10 mouse cellular contexts compared by ENCODE assay signal in the genomic region with DNA sequence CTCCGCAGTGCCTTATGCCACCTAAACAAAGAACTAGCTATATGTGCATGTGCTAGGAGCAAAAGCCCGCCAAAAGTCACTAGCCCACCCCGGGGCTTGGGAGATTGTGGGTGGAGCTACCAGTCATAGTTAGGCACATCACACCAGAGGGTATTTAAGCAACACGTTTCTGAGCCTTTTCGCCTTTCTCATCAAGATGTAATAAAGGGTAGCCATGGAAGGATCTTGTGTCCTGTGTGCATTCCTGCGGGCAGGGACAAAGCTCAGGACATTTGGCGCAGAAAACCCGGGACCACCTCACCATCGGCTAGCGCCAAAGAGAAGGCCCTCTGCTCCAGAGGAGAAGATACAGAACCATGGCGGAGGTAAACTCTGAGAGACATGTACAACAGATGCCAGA. TPM values are rescaled to one million over a fixed set of nuclear protein-coding genes. Genes with fewer than 3 reads are reported as not detected.
A peak's percentile ranks its signal among the peaks of the same experiment; 100 is the strongest.
DNase-seq lines count a peak whose midpoint lies in the region; ATAC-seq and TF ChIP-seq lines count a peak whose summit lies in the region.
"Had no signal": no experiment of that assay in that cellular context is flagged by ENCODE, and none has a peak within 500 bp of the region (broad histone marks: within the 10 kb centered on the region; RNA-seq: fewer than 3 reads in every experiment).

No protein-coding gene starts in this region.

- H3K4me2 ChIP-seq in heart, embryonic 16.5 days (ENCODE audit: low read depth, low read length) = peak overlapping the region; percentile 80
- peak overlapping the region; percentile 76 for H3K4me2 ChIP-seq in hindbrain, embryonic 11.5 days (replicated peaks; ENCODE audit: low read depth, low read length)

- no peaks in the 10 kb centered on the region for H3K4me1 ChIP-seq in heart, embryonic 16.5 days (ENCODE audit: control insufficient read depth, insufficient read depth, low read length)
- H3K4me1 ChIP-seq in bone marrow macrophage, adult 2 months (ENCODE audit: control insufficient read depth, insufficient read depth, low read length) = peaks cover 6% of the 10 kb centered on the region; the same call in 1 of the 2 replicates
- 0 out of 2 replicates have a peak, but pooled peaks cover 3% of the 10 kb centered on the region for H3K4me1 ChIP-seq in hindbrain, embryonic 11.5 days (replicated peaks; ENCODE audit: control insufficient read depth, insufficient read depth, low read length)

- DNase-seq in heart, adult 8-10 months (ENCODE audit: low spot score) = no peak
- DNase-seq in hindbrain, embryonic 11.5 days (ENCODE audit: low spot score) = peak; percentile 48
- DNase-seq in mesoderm, embryonic 11.5 days (ENCODE audit: low read depth, low spot score) = peak; percentile 30
- no peak for DNase-seq in layer of hippocampus, adult 11-12 months (ENCODE audit: low spot score)
- no peak for DNase-seq in left cerebral cortex, postnatal 14 days (ENCODE audit: low spot score in 2 of 2)

- H3K9ac ChIP-seq in heart, embryonic 16.5 days (ENCODE audit: low read length) = peak overlapping the region; percentile 73
- peak overlapping the region; percentile 71 for H3K9ac ChIP-seq in hindbrain, embryonic 11.5 days (ENCODE audit: low read depth, low read length)

- intact Hi-C loops in left cerebral cortex, postnatal 14 days (cut with DNase I) = loop anchor here (10.0 kb wide), 1 partner anchor 714 kb away; no protein-coding TSS in a partner anchor

- 15% methylated on average over 11 of the region's 11 CpGs for WGBS in heart, embryonic 16.5 days
- 23% methylated on average over 11 of the region's 11 CpGs for WGBS in hindbrain, embryonic 11.5 days

- H3K9me3 ChIP-seq in heart, embryonic 16.5 days (replicated peaks; ENCODE audit: control insufficient read depth, low read length) = no peaks in the 10 kb centered on the region
- no peaks in the 10 kb centered on the region for H3K9me3 ChIP-seq in hindbrain, embryonic 11.5 days (ENCODE audit: control insufficient read depth, low read length)

- no peak for TF ChIP-seq CTCF in bone marrow macrophage, adult 2 months (IDR thresholded peaks at IDR 0.05; ENCODE audit: low read depth, low read length)

- no peak for TF ChIP-seq POLR2A in bone marrow macrophage, adult 2 months (IDR thresholded peaks at IDR 0.05; ENCODE audit: borderline replicate concordance, low read depth, low read length)

- peak overlapping the region; percentile 85 for H3K4me3 ChIP-seq in heart, embryonic 16.5 days (ENCODE audit: low read length)
- peak overlapping the region; percentile 68 for H3K4me3 ChIP-seq in bone marrow macrophage, adult 2 months (ENCODE audit: insufficient read depth, low read length)
- peak overlapping the region; percentile 75 for H3K4me3 ChIP-seq in hindbrain, embryonic 11.5 days (ENCODE audit: low read depth, low read length)

- no peak overlapping the region for H3K27ac ChIP-seq in heart, embryonic 16.5 days (ENCODE audit: low read length)
- H3K27ac ChIP-seq in bone marrow macrophage, adult 2 months (ENCODE audit: insufficient read depth, low read depth, low read length) = no peak overlapping the region
- H3K27ac ChIP-seq in hindbrain, embryonic 11.5 days (ENCODE audit: low read depth, low read length) = no peak overlapping the region

- H3K36me3 ChIP-seq in heart, embryonic 16.5 days (ENCODE audit: control insufficient read depth, insufficient read depth) = no peaks in the 10 kb centered on the region
- no peaks in the 10 kb centered on the region for H3K36me3 ChIP-seq in hindbrain, embryonic 11.5 days (ENCODE audit: control insufficient read depth, insufficient read depth, low read length)

- no peak for ATAC-seq in heart, embryonic 16.5 days (replicated peaks; ENCODE audit: extremely low read depth, insufficient read depth, low FRiP score)
- ATAC-seq in hindbrain, embryonic 11.5 days (ENCODE audit: low FRiP score) = no peak
- ATAC-seq in activated CD4-positive, CD25-positive, alpha-beta regulatory T cell, adult 4 months = no peak

- H3K27me3 ChIP-seq in heart, embryonic 16.5 days (ENCODE audit: control insufficient read depth, insufficient read depth, low read length) = no peaks in the 10 kb centered on the region
- no peaks in the 10 kb centered on the region for H3K27me3 ChIP-seq in hindbrain, embryonic 11.5 days (ENCODE audit: control insufficient read depth, insufficient read depth, low read length)

RNA-seq across cellular contexts. Expression of a gene that starts 21.0 kb away (rescaled TPM):
- not detected in 2 replicates for polyA plus RNA-seq in heart, embryonic 16.5 days (2015; fragmentation: Nextera tagmentation; extraction: Ambion mirVana)
- total RNA-seq in heart, adult 8-10 months (2022) = not detected
- polyA plus RNA-seq in bone marrow macrophage, adult 2 months (2012; ENCODE audit: insufficient read depth, insufficient read length, missing spikeins) = not detected in 2 replicates
- not detected in 2 replicates for polyA plus RNA-seq in hindbrain, embryonic 11.5 days (2014; fragmentation: Nextera tagmentation; extraction: Ambion mirVana)
- not detected for polyA plus RNA-seq in activated CD4-positive, CD25-positive, alpha-beta regulatory T cell, adult 4 months (2017; shearing (Covaris generic))
- total RNA-seq in left cerebral cortex, postnatal 14 days (2021) = not detected
- total RNA-seq: liver, adult 2 months; MEL had no signal
- polyA plus RNA-seq: liver, adult 2 months had no signal

RNA-seq across cellular contexts. Expression of a gene that starts 29.6 kb away (rescaled TPM):
- not detected in 2 replicates for polyA plus RNA-seq in heart, embryonic 16.5 days (2015; fragmentation: Nextera tagmentation; extraction: Ambion mirVana)
- total RNA-seq in heart, adult 8-10 months (2022) = not detected
- polyA plus RNA-seq in bone marrow macrophage, adult 2 months (2012; ENCODE audit: insufficient read depth, insufficient read length, missing spikeins) = not detected in 2 replicates
- not detected in 2 replicates for polyA plus RNA-seq in hindbrain, embryonic 11.5 days (2014; fragmentation: Nextera tagmentation; extraction: Ambion mirVana)
- polyA plus RNA-seq in activated CD4-positive, CD25-positive, alpha-beta regulatory T cell, adult 4 months (2017; shearing (Covaris generic)) = not detected
- not detected for total RNA-seq in left cerebral cortex, postnatal 14 days (2021)
- total RNA-seq: liver, adult 2 months; MEL had no signal
- polyA plus RNA-seq: liver, adult 2 months had no signal

Comparison
In these comparisons a context has a peak if more than half of its experiments do, and no peak if none do; other contexts are left out.
1. DNase-seq: peak in hindbrain, embryonic 11.5 days (single experiment) and mesoderm, embryonic 11.5 days (single experiment); none in heart, adult 8-10 months (single experiment), layer of hippocampus, adult 11-12 months (single experiment) and left cerebral cortex, postnatal 14 days (0 of 2).
2. Peak in every context shown above with its lines, with median percentiles within 50 percentile points of each other: H3K4me3 ChIP-seq.